Mouse (Mus musculus) thymus, postnatal 25 days (tissue): ENCODE results near the gene Lonrf2.

Source experiments
- DNase-seq: peaks from one replicate; pipeline ENCODE4 v3.0.0; 2022

Gene Lonrf2

GRCm38 (mm10) chr1:38766661-38767572 lies 69.6 kb downstream of the Lonrf2 start:
- DNase-seq, result no peak

DNA sequence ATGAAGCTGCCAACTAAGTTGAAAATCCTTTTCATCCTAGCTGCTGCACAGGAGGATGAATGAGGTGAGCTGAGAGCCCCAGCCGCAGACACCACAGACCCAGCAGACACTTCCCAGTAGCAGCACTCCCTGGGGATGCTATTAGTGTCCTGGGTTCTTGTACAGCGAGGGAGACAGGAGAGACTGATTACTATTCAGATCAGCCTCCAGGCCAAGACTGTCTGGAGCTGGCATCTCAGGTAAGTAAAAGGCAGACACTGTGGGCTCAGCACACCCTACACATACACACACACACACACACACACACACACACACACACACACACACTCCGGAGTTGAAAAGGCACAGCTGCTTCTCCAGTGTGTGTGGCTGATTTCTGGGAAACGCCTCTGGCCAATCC lies 70.3 kb downstream of the Lonrf2 start:
- no peak for DNase-seq

DNA sequence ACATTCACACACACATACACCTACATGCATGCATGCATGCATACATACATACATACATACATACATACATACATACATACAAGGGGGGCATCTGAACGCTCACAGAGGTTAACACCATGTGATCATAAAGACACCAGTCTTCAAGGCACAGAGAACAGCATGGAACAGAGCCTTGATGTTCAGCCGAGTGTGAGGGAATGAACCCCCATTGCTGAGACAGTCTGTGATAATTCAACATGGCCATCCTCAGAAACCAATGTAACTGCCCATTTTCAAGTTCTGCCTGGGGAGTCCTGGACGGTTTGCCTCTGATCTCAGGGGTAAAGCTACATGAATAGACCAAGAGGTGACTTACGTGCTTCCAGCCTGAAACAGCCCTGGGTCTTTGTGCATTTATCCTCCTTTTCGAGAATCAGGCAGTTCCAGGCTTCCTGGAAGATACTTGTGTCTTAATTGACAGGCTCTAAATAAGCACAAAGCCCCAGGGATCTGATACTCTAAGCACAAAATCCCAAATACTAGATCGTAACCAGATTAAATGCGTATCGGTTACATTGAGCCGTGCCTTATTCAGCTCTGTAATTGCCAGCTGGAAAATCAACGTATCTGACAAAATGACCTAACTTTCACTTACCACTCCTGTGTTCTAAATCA lies 72.4 kb downstream of the Lonrf2 start:
- no peak for DNase-seq

- DNase-seq, result no peak
Measured at GRCm38 (mm10) chr1:38760424-38760823, 76.1 kb downstream of the Lonrf2 start.

- no peak for DNase-seq
Measured at GRCm38 (mm10) chr1:38757791-38758403, 78.6 kb downstream of the Lonrf2 start.

GRCm38 (mm10) chr1:38743863-38744262 lies 92.6 kb downstream of the Lonrf2 start:
- no peak for DNase-seq
